Mouse (Mus musculus): ENCODE measurements around the gene B3gnt9. TPM values are rescaled to one million over a fixed set of nuclear protein-coding genes. Genes with fewer than 3 reads are reported as not detected.
"Not testable (repeated sequence)": the region's sequence is repeated elsewhere in the genome, so short reads cannot be mapped to it uniquely, and the experiment has no call there.

Gene B3gnt9
- total and polyA plus RNA-seq, 3 experiments, result 2.7 to 4.7 TPM; not detected in 1

DNA sequence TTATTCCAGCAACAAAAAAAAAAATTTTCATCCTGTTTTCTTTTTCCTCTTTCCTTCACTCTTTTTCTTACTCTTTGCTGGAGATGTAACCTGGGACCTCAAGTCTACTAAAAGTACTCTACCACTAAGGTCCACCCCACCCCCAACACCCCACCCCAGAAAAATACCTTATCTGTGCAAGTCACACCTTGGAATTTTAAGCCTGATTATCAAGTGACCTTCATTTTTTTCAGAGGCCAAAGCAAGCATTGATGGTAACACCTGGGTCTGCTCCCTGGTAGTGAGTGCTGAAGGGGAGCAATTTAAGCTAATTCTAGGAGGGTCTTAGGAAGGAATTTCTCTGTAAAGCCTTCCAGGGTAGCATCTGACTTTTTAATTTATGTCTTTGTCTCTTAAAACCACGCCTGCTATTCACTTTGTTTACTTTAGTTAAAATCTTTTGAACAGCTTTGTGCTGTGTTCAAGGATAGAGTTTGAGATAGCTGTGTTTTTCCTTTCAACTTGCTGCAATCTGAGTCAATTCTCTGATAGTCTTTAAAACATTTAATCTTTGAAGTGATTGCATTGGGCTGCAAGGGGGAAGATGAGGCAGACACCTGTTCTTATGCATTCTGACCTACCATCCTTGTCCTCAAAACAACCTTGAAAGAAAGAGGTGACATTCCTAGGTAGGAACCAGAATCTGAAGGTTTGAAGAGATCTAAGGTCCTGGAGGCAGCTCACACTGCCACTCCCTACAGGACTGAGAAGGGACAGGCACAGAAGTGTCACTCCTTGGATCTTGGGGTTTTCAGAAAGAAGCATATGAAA, 21.6 kb downstream of the B3gnt9 start:
- Histone ChIP-seq H3K4me3 (ENCODE audit: control insufficient read depth in 1 of 2, insufficient read depth in 1 of 2, low read depth in 2 of 2, low read length in 2 of 2) (no peak overlapping the region), H3K27me3 (ENCODE audit: control insufficient read depth in 1 of 2, insufficient read depth in 2 of 2, low read length in 2 of 2) (no peaks in the 10 kb centered on the region), H3K27ac (ENCODE audit: control insufficient read depth, low read depth, low read length) (no peak overlapping the region), H3K36me3 (ENCODE audit: control insufficient read depth in 1 of 2, insufficient read depth in 2 of 2, low read length in 2 of 2) (peaks cover 5 to 25% of the 10 kb centered on the region in 2 experiments), H3K9me3 (replicated peaks; ENCODE audit: insufficient read depth, low read length) (no peaks in the 10 kb centered on the region), H3K9ac (ENCODE audit: control insufficient read depth, low read depth, low read length, poor library complexity, severe bottlenecking) (no peak overlapping the region), H3K79me2 (ENCODE audit: control insufficient read depth, insufficient read depth, low read length, poor library complexity) (peaks cover 2% of the 10 kb centered on the region; the same call in 1 of the 2 replicates), H3K4me1 (ENCODE audit: control insufficient read depth in 1 of 2, insufficient read depth in 2 of 2, low read length in 2 of 2) (peaks cover 5 to 8% of the 10 kb centered on the region in 2 experiments)
- no peak for DNase-seq (ENCODE audit: low read depth, low spot score)
- TF ChIP-seq GABPA (IDR thresholded peaks at IDR 0.05; ENCODE audit: low read depth, low read length) (no peak), RAD21 (IDR thresholded peaks at IDR 0.05; ENCODE audit: low read depth, low read length) (no peak)

DNA sequence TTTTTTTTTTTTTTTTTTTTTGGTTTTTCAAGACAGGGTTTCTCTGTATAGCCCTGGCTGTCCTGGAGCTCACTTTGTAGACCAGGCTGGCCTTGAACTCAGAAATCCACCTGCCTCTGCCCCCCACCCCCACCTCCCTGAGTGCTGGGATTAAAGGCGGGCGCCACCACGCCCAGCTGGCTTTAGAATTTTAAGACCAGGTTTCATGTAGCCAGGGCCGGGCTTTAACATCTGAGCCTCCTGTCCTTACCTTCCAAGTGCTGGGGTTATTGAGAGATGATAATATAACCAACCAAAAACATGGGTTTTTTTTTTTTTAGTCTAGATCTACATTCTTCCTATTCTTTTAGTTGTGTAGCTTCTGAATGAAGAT, 22.6 kb downstream of the B3gnt9 start:
- not testable (repeated sequence) for H3K9ac ChIP-seq (ENCODE audit: control insufficient read depth, low read depth, low read length, poor library complexity, severe bottlenecking)

DNA sequence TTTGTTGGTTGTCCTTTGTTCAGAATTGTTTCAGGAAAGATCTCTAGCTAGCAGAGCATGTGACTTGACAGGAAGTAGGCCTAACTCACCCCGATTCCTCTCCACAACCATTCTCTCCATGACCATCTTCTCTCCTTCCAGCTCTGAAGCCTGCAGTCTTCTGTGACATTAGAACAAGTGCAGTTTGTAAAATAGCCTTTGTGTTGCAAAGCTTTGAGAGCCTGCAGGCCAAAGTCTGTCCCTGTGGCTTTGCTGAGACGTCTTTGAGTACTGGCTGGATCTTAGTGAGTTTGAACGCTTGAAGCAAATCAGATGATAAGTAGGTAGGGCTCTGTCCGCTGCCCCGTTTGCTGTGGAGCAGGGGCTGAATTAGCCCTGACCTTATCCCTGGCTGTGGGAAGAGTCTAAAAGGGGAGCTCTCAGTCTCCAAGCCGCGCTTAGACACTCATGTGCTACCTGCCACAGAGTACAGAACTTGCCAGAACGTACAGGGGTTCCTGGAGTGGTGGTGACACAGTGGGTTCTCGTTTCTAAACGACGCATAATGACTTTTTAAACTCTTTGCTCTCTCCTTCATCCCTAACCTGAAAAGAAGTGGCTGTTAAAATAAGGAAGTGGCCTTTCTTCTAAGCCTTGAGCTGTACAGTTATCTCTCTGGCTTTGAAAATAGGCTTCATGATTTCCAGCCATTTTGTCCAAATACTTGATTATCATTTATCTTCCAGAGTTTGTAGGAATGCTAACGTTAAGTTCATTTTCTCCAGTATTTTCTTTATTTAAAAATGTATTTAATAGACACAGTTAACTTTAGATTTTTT, 23.2 kb downstream of the B3gnt9 start:
- no peak overlapping the region for H3K4me3 ChIP-seq (ENCODE audit: control insufficient read depth in 1 of 2, insufficient read depth in 1 of 2, low read depth in 2 of 2, low read length in 2 of 2)
- H3K9ac ChIP-seq (ENCODE audit: control insufficient read depth, low read depth, low read length, poor library complexity, severe bottlenecking), result no peak overlapping the region
- no peaks in the 10 kb centered on the region for H3K27me3 ChIP-seq (ENCODE audit: control insufficient read depth in 1 of 2, insufficient read depth in 2 of 2, low read length in 2 of 2)
- H3K36me3 ChIP-seq (ENCODE audit: control insufficient read depth in 1 of 2, insufficient read depth in 2 of 2, low read length in 2 of 2), result peaks cover 5 to 24% of the 10 kb centered on the region in 2 experiments
- DNase-seq (ENCODE audit: low read depth, low spot score), result peak; percentile 56
- peaks cover 2 to 8% of the 10 kb centered on the region in 2 experiments; a peak in 3 of 4 replicates for H3K4me1 ChIP-seq (ENCODE audit: control insufficient read depth in 1 of 2, insufficient read depth in 2 of 2, low read length in 2 of 2)
- peak overlapping the region; percentile 1; the same call in 1 of the 2 replicates for H3K27ac ChIP-seq (ENCODE audit: control insufficient read depth, low read depth, low read length)
- TF ChIP-seq MAX (IDR thresholded peaks at IDR 0.05; ENCODE audit: low read length) (0 out of 2 replicates have a peak, but pooled peaks have one; percentile 17), ELF1 (IDR thresholded peaks at IDR 0.05; ENCODE audit: low read depth, low read length) (peak; percentile 37; the same call in 1 of the 2 replicates), USF1 (IDR thresholded peaks at IDR 0.05; ENCODE audit: low read depth, low read length) (no peak), EP300 (IDR thresholded peaks at IDR 0.05; ENCODE audit: low read depth in 1 of 2, low read length in 2 of 2) (peak in 1 of 2 experiments; percentile 60; a peak in 2 of 4 replicates)
- H3K9me3 ChIP-seq (replicated peaks; ENCODE audit: insufficient read depth, low read length), result no peaks in the 10 kb centered on the region
- H3K79me2 ChIP-seq (ENCODE audit: control insufficient read depth, insufficient read depth, low read length, poor library complexity), result peaks cover 8% of the 10 kb centered on the region

More for the DNA sequence above, 22.6 kb downstream of the B3gnt9 start:
- H3K9me3 ChIP-seq (replicated peaks; ENCODE audit: insufficient read depth, low read length); DNase-seq (ENCODE audit: low read depth, low spot score); H3K4me3 ChIP-seq (ENCODE audit: control insufficient read depth in 1 of 2, insufficient read depth in 1 of 2, low read depth in 2 of 2, low read length in 2 of 2); H3K27ac ChIP-seq (ENCODE audit: control insufficient read depth, low read depth, low read length); H3K27me3 ChIP-seq (ENCODE audit: control insufficient read depth in 1 of 2, insufficient read depth in 2 of 2, low read length in 2 of 2); H3K4me1 ChIP-seq (ENCODE audit: control insufficient read depth in 1 of 2, insufficient read depth in 2 of 2, low read length in 2 of 2); H3K79me2 ChIP-seq (ENCODE audit: control insufficient read depth, insufficient read depth, low read length, poor library complexity): not testable (repeated sequence)
- H3K36me3 ChIP-seq (ENCODE audit: control insufficient read depth in 1 of 2, insufficient read depth in 2 of 2, low read length in 2 of 2), result peaks cover 5 to 22% of the 10 kb centered on the region in 2 experiments

Data from MEL (cell line).